ENCODE assay signal across 9 mouse cellular contexts in the genomic region with DNA sequence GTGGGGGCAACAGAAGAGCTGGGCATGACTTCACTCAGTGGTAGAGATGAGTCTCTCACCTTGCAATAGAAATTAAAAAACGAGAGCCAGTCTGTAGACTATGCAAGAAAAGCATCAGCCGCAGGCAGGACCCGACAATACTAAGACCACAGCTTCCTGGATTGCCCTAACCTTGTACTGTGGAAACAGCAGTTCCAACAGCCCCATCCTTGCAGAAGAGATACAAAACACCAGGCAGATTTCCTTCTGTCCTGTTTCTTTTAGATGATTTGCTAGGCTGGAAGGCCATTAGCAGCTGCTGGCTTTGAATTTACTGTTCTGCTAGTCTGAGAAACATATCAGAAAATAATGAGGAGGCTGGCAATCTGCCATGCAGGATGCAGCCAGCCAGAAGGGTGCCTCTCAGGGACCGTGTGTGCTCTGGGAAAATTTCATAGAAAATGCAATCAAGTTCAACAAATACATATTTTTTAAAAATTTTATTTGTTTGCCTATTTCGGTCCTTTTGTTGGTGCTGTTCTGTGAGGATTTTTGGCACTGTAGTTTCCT. TPM values are rescaled to one million over a fixed set of nuclear protein-coding genes. Genes with fewer than 3 reads are reported as not detected.
DNase-seq lines count a peak whose midpoint lies in the region; ATAC-seq lines count a peak whose summit lies in the region.
"Had no signal": no experiment of that assay in that cellular context is flagged by ENCODE, and none has a peak within 500 bp of the region (broad histone marks: within the 10 kb centered on the region; RNA-seq: fewer than 3 reads in every experiment).

No protein-coding gene starts in this region.

- ATAC-seq in activated CD4-positive, CD25-positive, alpha-beta regulatory T cell, adult 4 months: no peak

- peak; percentile 21 for DNase-seq in kidney, postnatal 10 days
- no peak for DNase-seq in kidney, postnatal 25 days
- peak; percentile 46 for DNase-seq in testis, postnatal 10 days (ENCODE audit: low spot score)
- no peak for DNase-seq in testis, postnatal 14 days (ENCODE audit: low spot score)
- peak; percentile 53 to 54 for DNase-seq in cerebellum, postnatal 14 days
- DNase-seq in lung, postnatal 4 days: no peak

RNA-seq across cellular contexts. Expression of gene Otor, which starts 52.9 kb away (rescaled TPM):
- polyA plus RNA-seq in activated CD4-positive, CD25-positive, alpha-beta regulatory T cell, adult 4 months (2017; shearing (Covaris generic)): not detected
- polyA plus RNA-seq: frontal cortex, adult 2 months; G1E had no signal

Comparison
In these comparisons a context has a peak if more than half of its experiments do, and no peak if none do; other contexts are left out.
1. DNase-seq: peak in kidney, postnatal 10 days (single experiment), testis, postnatal 10 days (single experiment) and cerebellum, postnatal 14 days (2 of 2); none in kidney, postnatal 25 days (0 of 2), testis, postnatal 14 days (single experiment) and lung, postnatal 4 days (0 of 2).